Mouse (Mus musculus) heart, adult 2 months (tissue): ENCODE data around the gene Arhgap31.

Experiments
- CTCF ChIP-seq: fragments of 200-600 bp; IDR thresholded peaks from 2 replicates; pipeline ENCODE4 v1.8.1; 2022; ENCODE audit warnings: antibody characterized with exemption, mild to moderate bottlenecking, moderate library complexity
- EP300 ChIP-seq: fragments of 200-500 bp; IDR thresholded peaks from 2 replicates; pipeline ENCODE4 v1.6.1; 2011; ENCODE audit warnings: low read depth, low read length, control low read depth; ENCODE audit not compliant: insufficient read depth
- POLR2A ChIP-seq: fragments of 200-500 bp; IDR thresholded peaks from 2 replicates; pipeline ENCODE4 v1.6.1; 2011; ENCODE audit warnings: mild to moderate bottlenecking, low read depth, low read length, control low read depth; ENCODE audit not compliant: insufficient read depth

DNA sequence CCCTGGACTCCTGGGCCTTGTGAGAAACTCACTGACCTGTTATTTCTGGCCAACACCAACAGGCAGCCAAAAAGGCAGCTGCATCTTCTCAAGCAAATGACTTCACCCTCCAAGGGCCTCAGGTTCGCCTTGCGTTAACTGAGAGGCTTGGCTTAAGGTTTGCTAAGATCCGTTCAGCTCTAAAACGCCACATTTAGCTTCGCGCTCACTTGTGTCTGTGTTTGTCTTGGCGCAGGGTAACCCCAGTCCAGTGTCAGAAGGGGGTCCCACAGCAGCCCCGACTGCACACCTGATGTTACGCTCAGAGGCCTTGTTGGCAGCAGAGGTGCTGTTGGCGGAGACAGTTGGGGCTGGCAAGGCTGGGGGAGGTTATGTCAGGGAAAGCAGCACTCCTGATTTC is 23.3 kb downstream of the Arhgap31 start:
- TF ChIP-seq EP300: no peak
- no peak for TF ChIP-seq POLR2A
- no peak for TF ChIP-seq CTCF
